Mouse (Mus musculus): ENCODE results near the gene Pex16.

Gene Pex16

DNA sequence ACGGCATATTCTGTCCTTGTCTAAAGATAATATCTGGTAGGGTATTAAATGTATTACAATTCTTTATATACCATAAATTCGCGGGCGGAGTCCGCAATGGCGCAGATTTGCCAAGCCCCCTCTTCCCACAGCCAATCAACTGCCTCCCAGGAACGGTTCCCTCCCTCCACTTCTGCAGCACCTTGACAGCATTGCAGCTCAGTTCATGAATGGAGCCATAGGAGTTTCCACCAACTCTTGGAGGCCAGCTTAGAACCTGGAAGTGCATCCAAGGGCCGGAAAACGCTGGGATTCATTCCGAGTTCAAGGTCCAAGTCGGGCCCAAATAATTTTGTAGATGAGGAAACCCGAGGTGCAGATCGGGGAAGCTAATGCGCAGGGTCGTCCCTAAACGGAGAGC lies at the start of gene Pex16, which contains the start of gene Large2:
TSS of gene Pex16 (plus strand) at position 163 of the 400 bp plus-strand sequence.
TSS of gene Large2 (minus strand) at position 356 of the 400 bp plus-strand sequence.
- DNase-seq (ENCODE audit: low read depth) = peak; percentile 75

- no peak for DNase-seq (ENCODE audit: low read depth)
Observed at GRCm38 (mm10) chr2:92325676-92326075, 48.8 kb upstream of the Pex16 start.

DNA sequence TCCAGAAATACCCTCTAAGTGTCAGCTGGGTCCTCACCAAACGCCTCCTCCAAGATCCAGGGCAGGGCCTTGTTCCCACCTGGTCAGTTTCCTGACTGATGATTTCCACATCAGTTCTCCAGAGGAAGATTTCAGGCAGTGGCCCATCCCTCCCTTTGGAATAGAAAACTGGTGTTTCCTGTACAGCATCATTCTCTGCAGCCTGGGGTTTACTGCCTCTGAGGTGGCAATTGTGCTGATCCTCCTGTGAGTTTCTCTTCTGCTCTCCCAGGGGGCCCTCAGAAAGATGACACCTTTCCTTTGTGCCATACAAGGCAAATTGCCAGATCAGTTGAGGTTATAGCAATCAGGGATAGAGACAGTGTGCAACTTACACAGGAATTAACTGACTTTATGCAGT lies 48.3 kb upstream of the Pex16 start:
- DNase-seq (ENCODE audit: low read depth) = no peak

- DNase-seq (ENCODE audit: low read depth) = no peak
Observed at GRCm38 (mm10) chr2:92327601-92328000, 46.9 kb upstream of the Pex16 start.

DNA sequence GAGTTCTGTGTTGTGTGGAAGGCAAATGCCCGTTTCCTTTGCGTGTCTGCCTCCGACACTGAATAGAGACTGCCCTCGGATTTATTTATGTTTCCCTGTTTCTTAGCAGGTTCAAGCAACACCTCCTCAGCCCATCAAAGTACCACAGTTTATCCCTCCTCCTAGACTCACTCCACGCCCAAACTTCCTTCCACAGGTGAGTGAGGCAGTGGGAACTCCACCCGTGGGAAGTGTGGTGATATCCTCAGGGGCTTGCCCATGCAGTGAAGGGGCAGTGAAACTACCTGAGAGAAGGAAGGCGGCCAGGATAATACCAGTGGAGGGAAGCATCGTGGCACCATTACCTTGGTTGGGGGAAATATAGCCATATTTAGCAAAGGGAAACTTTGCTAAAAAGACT lies 46.3 kb upstream of the Pex16 start:
- DNase-seq (ENCODE audit: low read depth) = no peak

DNA sequence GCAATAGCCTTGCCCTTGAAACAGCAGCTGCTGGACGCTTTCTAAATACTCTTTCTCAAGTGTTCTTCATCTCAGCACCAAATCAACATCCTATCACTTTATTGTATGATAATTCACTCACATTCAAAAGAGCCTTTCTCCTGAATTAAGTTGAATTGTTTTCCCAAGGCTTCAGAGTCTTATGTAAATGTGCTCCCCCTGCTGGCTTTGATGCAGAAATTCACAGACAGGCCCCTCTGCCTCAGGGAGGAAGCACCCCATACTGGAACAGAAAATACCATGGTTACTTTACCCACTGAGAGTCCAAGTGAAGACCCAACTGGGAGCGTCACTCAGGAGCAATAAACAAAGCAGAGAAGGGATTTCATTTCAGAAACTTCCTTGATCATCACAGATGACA lies 43.6 kb upstream of the Pex16 start:
- DNase-seq (ENCODE audit: low read depth) = peak; percentile 73

- DNase-seq (ENCODE audit: low read depth) = peak; percentile 40
Observed at GRCm38 (mm10) chr2:92331410-92331809, 43.1 kb upstream of the Pex16 start.

GRCm38 (mm10) chr2:92331871-92332270 lies 42.6 kb upstream of the Pex16 start:
- DNase-seq (ENCODE audit: low read depth) = no peak

DNA sequence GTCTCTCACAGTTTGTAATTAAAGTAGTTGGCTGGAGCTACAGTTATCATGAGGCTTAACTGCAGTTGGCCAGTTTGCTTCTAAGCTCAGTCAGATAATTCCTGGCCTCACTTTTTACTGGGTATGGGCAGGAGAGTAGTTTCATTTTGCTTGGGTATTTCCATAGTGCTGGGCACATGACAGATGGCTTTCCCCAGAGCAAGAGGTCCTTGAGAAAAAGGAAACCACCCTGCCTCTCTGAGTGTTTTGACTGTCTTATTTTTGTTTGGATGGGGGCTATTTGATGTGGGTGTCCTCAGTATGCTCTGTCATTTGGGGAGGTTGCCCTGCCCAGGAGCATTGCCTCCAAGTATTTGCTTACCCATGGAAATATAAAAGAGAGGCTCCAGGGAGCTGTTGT lies 32.1 kb upstream of the Pex16 start:
- DNase-seq (ENCODE audit: low read depth) = no peak

GRCm38 (mm10) chr2:92347191-92347590 lies 27.3 kb upstream of the Pex16 start:
- no peak for DNase-seq (ENCODE audit: low read depth)

DNA sequence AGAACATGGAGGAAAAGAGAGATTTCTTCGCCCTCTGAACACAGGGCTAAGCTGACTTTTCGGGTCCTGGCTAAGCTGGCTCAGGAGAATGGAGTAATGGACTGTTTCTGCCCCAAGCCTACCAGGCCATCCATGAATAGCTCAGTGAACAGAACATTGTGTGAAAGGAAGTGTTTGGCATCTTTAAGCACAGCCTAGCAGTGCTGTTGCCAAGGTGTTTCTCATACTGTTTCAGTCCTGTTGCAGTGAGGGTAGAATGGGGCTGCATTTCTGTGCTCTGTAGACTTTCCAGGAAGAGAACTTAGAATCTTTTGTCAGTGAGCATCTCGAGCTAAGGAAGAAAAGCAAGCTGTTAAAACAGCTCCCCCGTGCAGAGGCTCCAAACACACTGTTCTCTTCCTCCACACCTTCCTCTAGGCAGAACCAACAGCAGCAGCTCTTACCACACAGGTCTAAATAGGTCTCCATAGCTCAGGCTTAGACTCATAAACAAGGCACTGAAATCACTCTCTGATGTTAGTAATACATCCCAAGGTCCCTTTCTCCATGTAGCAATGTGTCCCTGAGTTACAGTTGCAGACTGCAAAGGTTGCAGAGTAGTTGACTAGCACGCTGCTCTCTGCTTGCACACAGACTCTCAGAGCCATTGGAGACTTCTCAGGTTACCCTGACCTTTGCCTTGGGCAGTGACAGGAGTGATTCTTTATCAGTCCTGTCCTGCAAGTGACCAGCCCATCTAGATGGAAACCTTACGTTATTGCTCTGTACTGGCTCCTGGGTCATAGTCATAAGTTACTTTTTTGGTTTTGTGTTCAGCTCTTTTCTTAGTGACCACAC lies 24.7 kb upstream of the Pex16 start:
- DNase-seq (ENCODE audit: low read depth) = no peak

GRCm38 (mm10) chr2:92350686-92351085 lies 23.8 kb upstream of the Pex16 start:
- DNase-seq (ENCODE audit: low read depth) = no peak

GRCm38 (mm10) chr2:92353402-92353801 lies 21.1 kb upstream of the Pex16 start:
- DNase-seq (ENCODE audit: low read depth) = no peak

- no peak for DNase-seq (ENCODE audit: low read depth)
Observed at GRCm38 (mm10) chr2:92354224-92354623, 20.3 kb upstream of the Pex16 start.

DNA sequence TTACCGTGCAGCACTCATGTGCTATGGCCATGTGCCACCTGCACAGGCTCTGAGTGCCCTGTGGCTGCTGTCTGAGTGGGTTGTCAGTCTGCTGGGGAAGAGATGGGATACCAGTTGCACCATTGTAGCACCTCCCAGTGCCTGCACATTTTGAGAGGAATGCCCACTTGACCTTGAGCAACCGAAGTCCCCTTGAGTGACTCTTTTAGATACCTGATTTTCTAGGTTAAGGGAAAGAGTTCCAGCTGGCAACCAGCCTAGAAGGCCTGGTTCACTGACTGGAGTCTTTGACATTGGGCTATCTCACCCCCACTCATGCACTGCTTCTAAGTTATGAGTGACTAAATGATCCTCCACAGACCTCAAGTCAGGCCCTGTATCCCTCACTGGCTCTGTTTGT lies 15.2 kb upstream of the Pex16 start:
- no peak for DNase-seq (ENCODE audit: low read depth)

- no peak for DNase-seq (ENCODE audit: low read depth)
Observed at GRCm38 (mm10) chr2:92360186-92360823, 14.2 kb upstream of the Pex16 start.

DNA sequence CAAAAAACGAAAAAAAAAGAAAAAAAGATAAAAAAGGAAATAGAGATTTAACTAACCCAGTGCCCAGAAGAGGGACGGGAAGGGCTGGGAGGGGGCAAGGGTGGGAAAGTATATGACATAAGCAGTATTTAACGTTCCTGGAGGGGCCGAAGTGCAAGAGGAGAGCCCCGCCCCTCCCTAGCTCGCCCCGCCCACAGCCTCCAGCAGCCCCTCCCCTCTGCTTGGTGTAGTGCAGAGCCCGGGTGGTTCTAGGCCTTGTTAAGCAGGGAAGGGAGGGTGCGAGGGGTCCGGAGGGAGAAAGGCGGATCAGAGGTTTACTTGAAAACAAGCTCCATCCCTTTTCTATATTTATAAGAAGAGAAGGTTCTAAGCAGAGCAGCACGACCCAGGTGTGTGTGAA lies 13.6 kb upstream of the Pex16 start:
- DNase-seq (ENCODE audit: low read depth) = no peak

DNA sequence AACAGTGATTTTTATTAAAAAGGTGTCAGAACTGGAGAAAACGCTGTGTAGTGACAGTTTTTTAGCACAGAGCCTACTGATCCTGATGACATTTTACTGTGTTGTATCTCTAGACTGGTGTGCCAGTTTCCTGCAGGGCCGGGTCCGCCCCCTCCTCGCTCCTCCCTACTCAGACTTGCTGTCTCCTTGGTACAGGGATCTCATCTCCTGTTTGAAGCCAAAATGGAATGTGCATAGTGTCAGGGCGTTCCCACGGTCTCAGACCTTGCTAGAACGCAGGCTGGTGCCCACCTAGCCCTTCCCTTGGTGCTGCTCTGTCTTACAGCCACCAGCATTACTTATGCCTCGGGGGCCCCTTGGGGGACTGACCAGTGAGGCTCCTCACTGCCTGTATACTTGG lies 12.7 kb upstream of the Pex16 start:
- no peak for DNase-seq (ENCODE audit: low read depth)

GRCm38 (mm10) chr2:92362571-92363228 lies 11.8 kb upstream of the Pex16 start:
- DNase-seq (ENCODE audit: low read depth) = no peak

DNA sequence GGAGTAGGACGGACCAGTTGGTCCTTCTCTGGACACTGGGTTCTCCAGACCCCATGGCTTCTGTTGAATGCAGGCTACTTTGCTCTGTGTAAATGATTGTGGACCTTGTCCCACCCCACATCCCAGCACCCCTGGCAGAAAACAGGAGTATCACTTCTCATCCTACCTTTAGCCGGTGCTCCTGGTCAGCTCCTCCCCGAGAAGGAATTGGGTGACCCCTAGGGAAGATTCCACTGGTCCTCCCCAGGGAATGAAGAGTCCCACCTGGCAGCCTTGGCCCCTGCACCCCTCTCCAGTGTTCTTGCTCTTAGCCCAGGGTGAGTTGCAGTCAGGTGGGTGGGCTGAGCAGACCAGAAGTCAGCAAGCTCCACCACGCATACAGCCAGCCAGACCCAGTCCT lies 10.4 kb upstream of the Pex16 start:
- DNase-seq (ENCODE audit: low read depth) = no peak

DNA sequence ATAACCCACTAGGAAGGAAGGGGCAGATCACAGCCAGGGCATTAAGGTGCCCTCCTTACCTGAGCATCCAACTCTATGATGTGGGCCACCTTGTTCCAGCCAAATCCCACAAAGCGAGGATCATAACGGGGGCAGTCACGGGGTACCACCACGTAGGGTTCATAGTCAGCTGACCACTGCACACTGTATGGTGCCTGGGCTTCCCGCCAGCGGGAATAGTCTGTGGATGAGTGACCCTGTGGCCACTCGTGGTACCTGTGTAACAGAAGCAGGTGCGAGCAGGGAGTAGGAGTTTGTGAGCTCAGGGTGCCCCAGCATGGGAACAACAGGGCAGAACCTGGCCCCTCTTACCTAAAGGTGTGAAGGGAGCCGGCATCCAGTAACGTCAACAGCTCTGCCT lies 8.9 kb upstream of the Pex16 start:
- DNase-seq (ENCODE audit: low read depth) = no peak

DNA sequence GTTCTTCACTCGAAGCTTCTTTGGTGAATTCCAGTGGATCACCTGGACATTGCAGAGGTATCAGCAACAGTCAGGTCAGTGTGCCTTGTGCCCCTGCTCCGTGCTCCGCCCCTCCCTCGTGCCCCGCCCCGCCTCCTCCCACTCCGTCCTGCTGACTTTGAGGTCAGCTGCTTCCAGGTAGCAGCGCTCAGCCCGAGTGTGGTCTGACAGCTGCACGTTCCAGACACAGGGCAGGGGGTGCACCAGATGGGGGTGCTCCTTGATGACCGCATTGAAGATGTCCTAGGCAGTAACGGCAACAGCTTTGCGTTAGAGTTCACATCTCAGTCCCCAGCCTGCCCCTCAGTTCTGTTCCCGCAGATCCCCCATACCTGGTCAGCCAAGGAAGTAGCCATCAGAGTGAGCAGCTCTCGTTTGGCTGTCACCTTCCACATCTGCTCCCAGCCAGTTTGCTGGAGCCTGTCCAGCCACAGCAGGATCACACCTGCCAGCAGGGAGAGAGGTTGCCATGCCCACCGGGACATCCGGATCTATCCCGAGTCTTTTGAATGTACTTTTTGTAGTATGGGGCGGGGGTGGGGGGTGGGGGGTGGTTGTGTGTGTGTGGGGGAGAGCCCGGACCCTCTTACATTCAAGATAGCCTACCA lies 7.0 kb upstream of the Pex16 start:
- DNase-seq (ENCODE audit: low read depth) = no peak

DNA sequence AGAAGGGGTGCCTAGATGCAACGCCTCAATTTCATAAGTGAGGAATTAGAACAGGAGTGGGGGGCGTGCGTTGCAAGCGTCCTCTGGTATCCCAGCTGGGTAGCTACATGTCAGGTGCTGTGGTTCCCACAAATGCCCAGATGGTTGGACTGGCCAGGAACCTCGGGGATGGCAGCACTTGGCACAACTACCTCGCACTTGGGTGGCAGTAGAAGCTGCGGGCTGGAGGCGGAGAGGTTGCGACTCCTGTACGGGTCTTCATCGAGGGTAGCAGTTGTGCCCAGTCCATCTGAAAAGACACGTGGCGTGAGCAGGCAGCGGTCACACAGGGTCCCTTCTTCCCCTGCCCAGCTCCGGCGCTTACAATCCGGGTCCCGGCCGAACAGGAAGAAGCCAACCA lies 4.1 kb upstream of the Pex16 start:
- no peak for DNase-seq (ENCODE audit: low read depth)
